In the genomic region with DNA sequence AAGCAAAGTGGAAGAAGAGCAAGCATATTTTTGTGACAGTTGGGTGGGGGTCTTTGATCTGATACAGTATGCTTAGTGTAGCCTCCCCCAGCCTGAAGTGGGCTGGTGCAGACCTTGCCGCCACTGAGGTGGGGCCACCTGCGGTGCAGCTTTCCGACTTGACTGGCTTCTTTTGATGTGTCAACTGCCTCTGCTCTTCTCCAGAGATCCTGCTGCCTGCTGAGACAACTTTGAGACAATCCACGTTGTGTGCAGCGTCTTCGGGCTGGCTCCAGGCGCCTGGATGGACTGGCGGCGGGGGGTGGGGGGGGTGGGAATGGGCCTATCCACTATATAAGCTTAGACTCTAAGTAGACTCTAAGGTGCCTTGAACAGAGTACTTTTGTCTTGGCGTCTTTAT, we compare ENCODE assay signal across 25 mouse cellular contexts.
"Had no signal": no experiment of that assay in that cellular context is flagged by ENCODE, and none has a peak within 500 bp of the region (broad histone marks: within the 10 kb centered on the region; RNA-seq: fewer than 3 reads in every experiment).

No protein-coding gene starts in this region.

- H3K4me3 ChIP-seq: embryonic facial prominence, embryonic 10.5 days; embryonic facial prominence, embryonic 12.5 days; embryonic facial prominence, embryonic 13.5 days; embryonic facial prominence, embryonic 15.5 days; erythroblast, embryonic 14.5 days; forebrain, embryonic 10.5 days; forebrain, embryonic 12.5 days; forebrain, embryonic 13.5 days; forebrain, embryonic 15.5 days; gastrocnemius, adult 2 months; heart, adult 2 months; heart, embryonic 10.5 days had no signal

- DNase-seq: cerebellum, adult 9-11 months; cerebellum, postnatal 10 days; cerebellum, postnatal 14 days; cerebellum, postnatal 25 days; cerebellum, postnatal 36 days; embryo, embryonic 11 days; forebrain, postnatal 0 days; gastrocnemius, adult 2 months; gastrocnemius, postnatal 10 days; gastrocnemius, postnatal 14 days; gastrocnemius, postnatal 25 days; gastrocnemius, postnatal 36 days; heart, adult 11 months; heart, adult 18-20 months; heart, adult 2 months had no signal

- H3K36me3 ChIP-seq: embryonic facial prominence, embryonic 10.5 days; embryonic facial prominence, embryonic 12.5 days; embryonic facial prominence, embryonic 13.5 days; embryonic facial prominence, embryonic 15.5 days; forebrain, embryonic 10.5 days; forebrain, embryonic 12.5 days; forebrain, embryonic 15.5 days; heart, embryonic 10.5 days had no signal

- H3K4me1 ChIP-seq: embryonic facial prominence, embryonic 13.5 days; embryonic facial prominence, embryonic 15.5 days; forebrain, embryonic 13.5 days; forebrain, embryonic 15.5 days had no signal

- H3K27ac ChIP-seq: embryonic facial prominence, embryonic 10.5 days; embryonic facial prominence, embryonic 12.5 days; embryonic facial prominence, embryonic 13.5 days; embryonic facial prominence, embryonic 15.5 days; forebrain, embryonic 10.5 days; forebrain, embryonic 12.5 days; forebrain, embryonic 13.5 days; forebrain, embryonic 15.5 days; gastrocnemius, adult 2 months; heart, adult 2 months; heart, embryonic 10.5 days had no signal

- H3K9ac ChIP-seq: embryonic facial prominence, embryonic 12.5 days; embryonic facial prominence, embryonic 13.5 days; embryonic facial prominence, embryonic 15.5 days; forebrain, embryonic 12.5 days; forebrain, embryonic 13.5 days; forebrain, embryonic 15.5 days; forebrain, postnatal 0 days had no signal

- H3K9me3 ChIP-seq: embryonic facial prominence, embryonic 12.5 days; embryonic facial prominence, embryonic 13.5 days; embryonic facial prominence, embryonic 15.5 days; forebrain, embryonic 12.5 days; forebrain, embryonic 13.5 days; forebrain, embryonic 15.5 days; heart, embryonic 10.5 days had no signal
